Mouse (Mus musculus) midbrain, embryonic 14.5 days (tissue): ENCODE results near the gene Galnt3. TPM values are rescaled to one million over a fixed set of nuclear protein-coding genes. Genes with fewer than 3 reads are reported as not detected.

Experiments used
- polyA plus RNA-seq: library from polyadenylated mRNA; unstranded; fragments of >200 nt; fragmentation: Nextera tagmentation; extraction: Ambion mirVana; gene quantifications from 2 replicates; pipeline ENCODE4 v1.2.1, GENCODE M21; 2014

Gene Galnt3
- polyA plus RNA-seq, 1 experiment from 2014 or later, result 0.80 TPM

Other genes with a start within 250 kb of the Galnt3 start
- 11.0 and 15.5 TPM in 2 replicates for gene Ttc21b, start 131.6 kb upstream of the Galnt3 start, polyA plus RNA-seq